Mouse (Mus musculus): ENCODE results near the gene 2700097O09Rik. TPM values are rescaled to one million over a fixed set of nuclear protein-coding genes. Genes with fewer than 3 reads are reported as not detected.
A peak's percentile ranks its signal among the peaks of the same experiment; 100 is the strongest.
"Not testable (repeated sequence)": the region's sequence is repeated elsewhere in the genome, so short reads cannot be mapped to it uniquely, and the experiment has no call there.

Gene 2700097O09Rik
- total RNA-seq, 2 experiments from 2014 or later: 8.8 TPM

- H3K4me3 ChIP-seq: no peak overlapping the region
- DNase-seq: no peak
- intact Hi-C loops (cut with DNase I): no loop called here
- no peak for TF ChIP-seq CTCF (IDR thresholded peaks at IDR 0.05)
- H3K27ac ChIP-seq: no peak overlapping the region
These were observed 63.4 kb downstream of the 2700097O09Rik start for GRCm38 (mm10) chr12:55016339-55017118.

DNA sequence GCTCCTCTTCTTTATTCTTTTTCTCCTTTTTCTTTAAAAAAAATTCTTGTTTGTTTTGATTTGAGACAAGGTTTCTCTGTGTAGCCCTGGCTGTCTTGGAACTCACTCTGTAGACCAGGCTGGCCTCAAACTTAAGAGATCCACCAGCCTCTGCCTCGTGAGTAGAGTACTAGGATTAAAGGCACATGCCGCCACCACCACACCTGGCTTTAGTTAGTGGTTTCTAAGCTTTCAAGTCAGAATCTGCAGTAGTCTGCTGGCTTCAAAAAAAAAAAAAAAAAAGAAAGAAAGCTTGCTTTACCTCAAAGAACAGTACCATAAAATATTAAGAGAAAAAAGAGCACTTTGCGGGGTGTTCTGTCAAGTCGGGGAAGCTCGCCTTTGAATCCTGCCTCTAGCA, 64.5 kb downstream of the 2700097O09Rik start:
- no peak for TF ChIP-seq CTCF (IDR thresholded peaks at IDR 0.05)
- intact Hi-C loops (cut with DNase I): no loop called here

GRCm38 (mm10) chr12:55013626-55014398, 66.1 kb downstream of the 2700097O09Rik start, which contains the start of gene Baz1a:
TSS of gene Baz1a (minus strand) at chr12:55014348.
- intact Hi-C loops (cut with DNase I): no loop called here
- no peak for TF ChIP-seq CTCF (IDR thresholded peaks at IDR 0.05)
- no peak for DNase-seq
- no peak within 1 kb of the TSS for H3K27ac ChIP-seq
- no peak within 1 kb of the TSS for H3K4me3 ChIP-seq

More for the DNA sequence above, 64.5 kb downstream of the 2700097O09Rik start:
- Histone ChIP-seq H3K4me3 (no peak overlapping the region), H3K27ac (no peak overlapping the region)
- no peak for DNase-seq

DNA sequence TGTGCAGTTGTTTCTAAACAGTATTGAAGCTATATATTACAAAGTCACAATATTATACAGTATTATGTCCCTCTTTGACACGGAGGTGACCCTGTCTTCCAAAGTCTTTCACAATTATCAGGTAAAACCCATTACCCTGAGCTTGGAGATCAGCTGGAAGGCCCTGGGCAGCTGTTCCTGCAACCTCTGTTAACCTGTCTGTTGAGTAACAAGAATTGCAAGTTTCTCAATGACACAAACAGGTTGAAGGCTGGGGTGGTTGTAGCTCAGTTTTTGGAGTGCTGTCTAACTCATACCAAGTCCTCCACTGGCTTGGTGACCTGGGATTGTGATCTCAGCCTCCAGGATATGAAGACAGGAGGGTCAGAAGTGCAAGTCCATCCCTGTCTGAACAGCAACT, 66.9 kb downstream of the 2700097O09Rik start:
- no peak for DNase-seq
- H3K27ac ChIP-seq: no peak overlapping the region
- intact Hi-C loops (cut with DNase I): no loop called here
- no peak for TF ChIP-seq CTCF (IDR thresholded peaks at IDR 0.05)
- H3K4me3 ChIP-seq: no peak overlapping the region

DNA sequence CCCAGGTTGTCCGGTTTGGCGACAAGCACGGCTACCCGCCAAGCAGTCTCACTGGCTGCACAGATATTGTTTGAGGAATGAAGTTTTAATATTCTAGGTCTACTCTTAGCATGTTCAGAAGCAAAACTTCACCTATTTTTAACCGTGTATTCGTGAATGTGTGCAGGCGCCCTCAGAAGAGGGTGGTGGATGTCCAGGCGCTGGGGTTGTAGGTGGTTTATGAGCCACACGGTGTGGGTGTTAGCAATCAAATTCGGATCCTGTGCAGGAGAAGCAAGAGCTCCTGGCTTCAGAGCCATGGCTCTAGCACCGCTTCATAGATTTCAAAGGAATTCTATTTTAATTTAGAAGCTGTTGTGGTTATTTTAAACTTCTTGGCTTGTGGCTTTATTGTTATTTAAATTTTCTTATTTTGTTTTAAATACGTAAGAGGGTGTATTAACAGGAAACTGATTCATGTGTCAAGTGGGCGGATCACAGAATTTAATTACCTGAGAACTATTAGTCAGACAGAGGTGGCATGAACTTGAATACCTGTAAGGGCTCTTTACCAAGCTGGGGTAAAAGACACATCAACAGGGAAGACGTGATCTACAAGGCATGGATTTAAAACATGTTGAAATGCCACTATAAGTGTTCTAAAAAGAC, 72.4 kb downstream of the 2700097O09Rik start:
- no peak for DNase-seq
- intact Hi-C loops (cut with DNase I): no loop called here
- no peak overlapping the region for H3K4me3 ChIP-seq
- no peak for TF ChIP-seq CTCF (IDR thresholded peaks at IDR 0.05)
- H3K27ac ChIP-seq: no peak overlapping the region

DNA sequence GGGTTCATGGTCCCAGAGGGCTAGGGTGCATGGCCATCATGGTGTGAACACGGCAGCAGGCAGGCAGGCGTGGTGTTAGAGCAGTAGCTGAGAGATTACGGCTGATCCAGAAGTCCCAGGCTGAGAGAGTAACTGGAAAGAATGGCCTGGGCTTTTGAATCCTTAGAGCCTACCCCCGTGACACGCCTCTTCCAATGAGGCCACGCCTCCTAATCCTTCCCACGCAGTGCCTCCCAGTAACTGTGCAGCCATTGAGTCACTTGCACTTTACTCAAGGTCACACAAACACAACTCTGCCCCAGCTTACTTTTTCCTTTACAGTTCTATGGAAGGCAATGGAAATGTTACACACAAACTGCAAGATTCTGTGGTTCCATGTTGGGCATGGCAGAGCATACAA, 73.8 kb downstream of the 2700097O09Rik start:
- no peak overlapping the region for H3K27ac ChIP-seq
- TF ChIP-seq CTCF (IDR thresholded peaks at IDR 0.05): no peak
- no peak overlapping the region for H3K4me3 ChIP-seq
- no peak for DNase-seq
- intact Hi-C loops (cut with DNase I): no loop called here

- intact Hi-C loops (cut with DNase I): no loop called here
- no peak for TF ChIP-seq CTCF (IDR thresholded peaks at IDR 0.05)
- Histone ChIP-seq H3K27ac (no peak overlapping the region), H3K4me3 (no peak overlapping the region)
- no peak for DNase-seq
These were observed 75.5 kb downstream of the 2700097O09Rik start for GRCm38 (mm10) chr12:55004396-55004795.

GRCm38 (mm10) chr12:55003843-55004242, 76.1 kb downstream of the 2700097O09Rik start:
- DNase-seq: no peak
- no peak overlapping the region for H3K4me3 ChIP-seq
- H3K27ac ChIP-seq: no peak overlapping the region
- intact Hi-C loops (cut with DNase I): no loop called here
- TF ChIP-seq CTCF (IDR thresholded peaks at IDR 0.05): no peak

GRCm38 (mm10) chr12:55002532-55002931, 77.4 kb downstream of the 2700097O09Rik start:
- DNase-seq; H3K27ac ChIP-seq; intact Hi-C loops (cut with DNase I); H3K4me3 ChIP-seq: not testable (repeated sequence)

- DNase-seq: peak; percentile 40
- TF ChIP-seq CTCF (IDR thresholded peaks at IDR 0.05): no peak
- Histone ChIP-seq H3K4me3 (no peak overlapping the region), H3K27ac (no peak overlapping the region)
- intact Hi-C loops (cut with DNase I): no loop called here
These were observed 80.8 kb downstream of the 2700097O09Rik start for GRCm38 (mm10) chr12:54999016-54999690.

- no peak for TF ChIP-seq CTCF (IDR thresholded peaks at IDR 0.05)
- no peak for DNase-seq
- intact Hi-C loops (cut with DNase I): no loop called here
- no peak overlapping the region for H3K4me3 ChIP-seq
- H3K27ac ChIP-seq: no peak overlapping the region
These were observed 81.5 kb downstream of the 2700097O09Rik start for GRCm38 (mm10) chr12:54998411-54998810.

DNA sequence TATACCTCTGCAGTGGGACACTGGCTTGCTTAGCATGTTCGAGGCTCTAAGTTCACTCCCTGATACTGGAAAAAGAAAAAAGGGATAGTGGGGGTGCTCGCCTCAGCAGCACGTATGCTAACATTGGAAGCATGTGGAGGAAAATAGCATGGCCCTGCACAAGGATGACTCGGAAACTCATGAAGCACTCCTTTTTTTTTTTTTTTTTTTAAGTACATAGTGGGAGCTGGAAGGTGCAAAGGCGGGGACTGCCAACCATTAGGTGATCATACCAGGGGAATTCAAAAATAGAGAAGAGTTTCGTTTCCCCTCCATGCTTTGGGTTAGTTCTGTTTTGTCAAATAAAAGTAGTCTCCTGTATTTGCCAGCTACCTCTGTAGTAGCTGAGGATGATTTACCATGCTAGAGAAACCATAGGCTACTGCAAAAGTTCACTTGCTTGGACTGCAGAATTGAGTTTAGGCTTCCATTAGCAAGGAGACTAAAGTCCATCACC, 82.9 kb downstream of the 2700097O09Rik start:
- TF ChIP-seq CTCF (IDR thresholded peaks at IDR 0.05): no peak
- intact Hi-C loops (cut with DNase I): no loop called here
- DNase-seq: no peak
- no peak overlapping the region for H3K4me3 ChIP-seq
- H3K27ac ChIP-seq: no peak overlapping the region
